Mouse (Mus musculus): ENCODE results near the gene Cntln.
A peak's percentile ranks its signal among the peaks of the same experiment; 100 is the strongest.

Gene Cntln

DNA sequence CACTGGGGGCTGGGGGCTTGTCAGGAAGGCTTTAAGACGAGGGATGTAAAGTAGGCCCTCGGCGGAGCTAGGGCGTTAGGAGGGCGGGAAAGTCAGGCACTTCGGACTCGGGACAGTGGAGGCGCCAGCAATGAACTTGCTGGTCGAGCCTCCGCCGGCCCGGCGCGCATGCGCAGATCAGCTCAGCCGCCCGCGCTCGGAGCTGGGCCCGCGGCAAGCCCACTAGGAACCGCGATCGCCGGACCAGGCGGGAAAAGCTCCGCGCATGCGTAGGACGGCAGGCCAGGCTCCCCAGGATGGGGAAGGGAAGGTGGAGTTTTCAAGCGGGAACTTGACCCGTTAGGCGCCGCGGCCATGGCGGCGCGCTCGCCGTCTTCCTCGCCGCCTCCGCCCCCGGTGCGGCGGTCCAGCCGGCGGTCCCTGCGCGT lies at the start of gene Cntln:
Gene Cntln (plus strand): TSS at position 199 of the 428 bp plus-strand sequence.
- peak; percentile 83 for DNase-seq (ENCODE audit: low spot score)

GRCm38 (mm10) chr4:84836979-84837378 lies 47.1 kb upstream of the Cntln start:
- DNase-seq (ENCODE audit: low spot score), result peak; percentile 16

GRCm38 (mm10) chr4:84838545-84838944 lies 45.6 kb upstream of the Cntln start:
- DNase-seq (ENCODE audit: low spot score), result no peak

DNA sequence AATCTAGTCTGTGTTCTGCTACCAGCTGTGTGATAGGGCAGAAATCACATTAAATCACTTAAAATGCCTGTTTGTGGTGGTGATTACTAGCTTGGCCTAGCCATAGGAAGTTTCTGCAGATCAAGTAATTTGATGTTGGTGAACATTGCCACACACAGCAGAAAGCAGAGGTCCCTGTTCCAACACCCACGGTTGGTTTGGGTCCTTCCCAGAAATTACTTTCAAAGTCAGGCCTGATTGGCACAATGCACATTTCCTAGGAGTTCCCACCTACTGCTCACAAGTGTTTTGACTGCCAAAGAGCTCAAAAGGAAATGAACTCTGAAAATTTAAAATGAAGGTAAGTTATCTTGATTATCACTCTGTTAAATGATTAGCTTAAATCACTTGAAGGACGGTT lies 44.6 kb upstream of the Cntln start:
- DNase-seq (ENCODE audit: low spot score), result no peak

- DNase-seq (ENCODE audit: low spot score), result no peak
These were observed 26.5 kb upstream of the Cntln start for GRCm38 (mm10) chr4:84857588-84857987.

DNA sequence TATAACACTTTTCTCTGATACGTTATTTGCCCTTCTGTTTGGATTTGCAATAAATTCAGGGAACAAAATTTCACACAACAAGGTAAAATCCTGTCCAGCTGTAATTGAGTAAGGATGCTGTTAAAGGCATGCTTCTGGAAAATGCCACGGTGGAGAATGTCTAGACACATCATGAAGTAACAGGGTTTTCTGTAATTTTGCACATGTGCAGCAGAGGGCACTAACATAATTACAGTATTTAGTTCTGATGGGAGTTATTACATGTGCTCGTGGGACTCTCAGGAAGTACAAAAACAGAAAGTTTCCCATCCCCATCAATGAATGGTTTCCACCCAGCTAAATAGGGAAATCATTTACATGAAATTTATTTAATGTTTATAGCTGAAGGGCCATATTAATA lies 7.8 kb upstream of the Cntln start:
- peak; percentile 57 for DNase-seq (ENCODE audit: low spot score)

DNA sequence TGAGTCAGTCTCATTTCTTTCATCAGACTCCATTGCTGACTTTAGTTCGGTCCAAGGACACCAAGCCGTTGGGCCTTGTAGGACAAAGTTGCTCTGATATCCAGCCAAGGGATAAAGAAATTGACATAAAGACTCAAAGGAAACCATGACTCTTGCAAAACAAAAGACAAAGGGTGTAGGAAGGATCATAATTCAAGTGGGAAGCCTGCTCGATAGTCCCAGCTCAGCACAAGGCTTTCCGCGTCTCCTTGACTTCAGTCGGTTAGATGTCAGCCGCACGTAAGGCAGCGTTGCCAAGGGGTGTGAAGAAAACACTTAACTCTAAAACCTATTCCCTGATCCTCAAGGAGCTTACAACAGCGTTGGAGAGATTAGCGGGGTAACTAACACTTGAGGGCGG lies 463 bp upstream of the Cntln start:
- no peak for DNase-seq (ENCODE audit: low spot score)

DNA sequence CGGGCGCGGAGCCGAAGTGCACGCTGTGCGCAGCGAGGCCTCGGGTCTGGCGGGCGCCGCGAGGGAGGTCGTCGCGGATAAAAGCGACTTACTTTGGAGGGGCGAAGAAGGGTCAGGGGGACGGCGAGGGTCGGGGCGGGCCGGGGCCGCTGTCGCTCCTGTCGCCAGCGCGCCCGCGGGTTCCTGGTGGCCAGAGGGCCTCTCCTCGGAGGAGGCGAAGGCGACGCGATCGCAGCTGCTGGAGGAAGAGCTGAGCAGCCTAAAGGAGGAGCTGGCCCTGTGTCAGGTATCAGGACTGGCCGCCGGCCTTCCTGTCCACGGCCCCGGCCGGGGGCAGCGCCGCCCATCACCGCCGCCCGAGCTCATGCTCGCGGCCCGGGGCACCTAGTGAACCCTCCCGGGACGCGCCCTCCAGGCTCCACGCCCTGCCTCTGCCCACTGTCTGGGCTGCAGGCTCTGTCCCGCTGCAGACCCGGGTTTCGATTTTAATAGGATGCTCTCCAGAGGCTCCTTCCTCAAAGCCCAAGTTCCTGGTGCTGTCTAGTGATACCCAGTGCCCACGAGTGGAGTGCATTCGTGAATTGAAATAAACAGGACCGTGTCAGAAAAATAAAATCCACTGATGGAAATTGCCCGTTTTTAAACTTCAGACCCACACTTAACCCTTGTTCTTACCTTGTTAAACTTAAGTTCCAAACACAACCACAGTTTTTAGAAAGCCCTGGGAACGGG lies 596 bp downstream of the Cntln start:
- DNase-seq (ENCODE audit: low spot score), result peak; percentile 49

- DNase-seq (ENCODE audit: low spot score), result peak; percentile 5
These were observed 1.1 kb downstream of the Cntln start for GRCm38 (mm10) chr4:84885271-84885540.

GRCm38 (mm10) chr4:84918393-84918792 lies 34.3 kb downstream of the Cntln start:
- no peak for DNase-seq (ENCODE audit: low spot score)

DNA sequence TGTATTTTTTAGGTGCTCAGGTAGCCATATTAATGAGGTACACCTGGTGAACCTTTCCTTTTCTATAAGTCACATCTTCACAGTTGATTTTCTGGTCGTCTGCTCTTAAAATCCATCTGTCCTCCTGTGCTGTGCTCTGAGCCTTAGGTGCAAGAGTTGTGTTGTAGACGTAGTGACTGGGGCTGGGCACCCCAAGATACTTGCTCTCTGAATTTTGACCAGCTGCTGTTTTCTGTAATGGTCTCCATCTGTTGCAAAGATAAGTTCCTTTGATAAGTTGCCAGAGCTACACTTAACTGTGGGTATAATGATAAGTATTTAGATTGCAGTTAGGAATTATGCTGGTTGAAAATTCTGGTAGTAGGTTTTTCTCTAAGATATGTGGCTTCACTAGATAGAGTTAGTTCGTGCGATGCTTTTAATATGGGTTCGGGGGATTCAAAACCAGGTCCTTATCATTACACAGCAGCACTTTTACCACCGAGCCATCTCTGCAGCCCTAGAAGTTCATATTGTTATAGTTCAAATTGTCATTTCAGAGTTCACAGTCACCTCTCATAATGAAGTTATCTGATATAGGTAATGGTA lies 50.3 kb downstream of the Cntln start:
- no peak for DNase-seq (ENCODE audit: low spot score)

DNA sequence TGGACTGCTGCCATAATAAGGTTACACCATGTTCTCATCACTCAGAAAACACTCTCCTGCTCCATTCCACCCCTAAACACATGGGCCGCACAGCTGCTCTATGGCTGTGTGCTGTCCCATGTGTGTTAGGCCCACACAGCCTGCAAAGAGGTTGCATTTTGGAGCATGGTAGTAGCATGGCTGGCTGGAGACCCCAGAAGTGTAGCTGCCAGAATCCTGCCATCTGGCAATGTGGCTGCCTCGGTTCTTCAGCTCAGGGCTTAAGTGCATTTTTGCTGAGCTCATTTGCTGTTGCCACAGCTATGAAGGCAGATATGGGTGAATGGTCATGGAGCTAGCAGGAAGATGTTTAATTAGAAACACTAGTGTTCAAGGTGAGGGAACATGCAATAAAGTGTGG lies 58.0 kb downstream of the Cntln start:
- peak; percentile 24 for DNase-seq (ENCODE audit: low spot score)

- no peak for DNase-seq (ENCODE audit: low spot score)
These were observed 58.5 kb downstream of the Cntln start for GRCm38 (mm10) chr4:84942651-84943050.

DNA sequence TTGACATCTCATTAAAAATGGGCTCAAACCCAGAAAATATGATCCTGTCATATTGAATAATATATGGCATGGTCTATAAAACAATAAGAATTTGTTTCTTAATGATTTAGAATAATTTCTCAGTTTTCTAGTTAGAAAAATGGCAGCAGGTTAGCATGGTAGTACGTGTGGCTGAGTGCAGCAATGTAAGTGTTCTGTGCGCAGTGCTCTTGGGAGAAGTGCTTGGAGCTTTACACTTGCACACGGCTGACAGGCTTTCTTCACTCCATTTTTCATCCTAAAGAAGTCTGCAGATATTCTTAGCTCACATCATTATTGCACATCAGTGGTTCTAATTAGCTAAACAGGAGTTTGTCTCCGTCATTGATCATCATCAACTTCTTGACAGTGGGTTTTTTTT lies 60.0 kb downstream of the Cntln start:
- no peak for DNase-seq (ENCODE audit: low spot score)

DNA sequence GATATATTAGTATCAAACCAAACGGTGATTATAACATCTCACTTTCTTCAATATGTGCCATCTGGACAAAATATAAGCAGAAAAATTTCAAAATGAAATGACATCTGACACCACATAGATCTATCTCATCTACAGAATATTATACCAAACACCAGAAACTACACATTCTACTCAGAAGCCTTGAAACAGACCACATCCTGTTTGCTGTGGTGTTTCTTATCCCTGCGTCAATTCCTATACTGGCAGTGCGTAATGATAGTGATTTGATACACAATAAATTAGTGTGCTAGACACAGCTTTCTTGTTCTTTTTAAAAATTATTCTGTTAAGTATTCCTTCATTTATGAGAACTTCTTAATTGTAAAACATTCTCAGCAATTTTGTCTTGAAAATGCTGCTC lies 62.3 kb downstream of the Cntln start:
- no peak for DNase-seq (ENCODE audit: low spot score)

- no peak for DNase-seq (ENCODE audit: low spot score)
These were observed 93.0 kb downstream of the Cntln start for GRCm38 (mm10) chr4:84976875-84977646.

DNA sequence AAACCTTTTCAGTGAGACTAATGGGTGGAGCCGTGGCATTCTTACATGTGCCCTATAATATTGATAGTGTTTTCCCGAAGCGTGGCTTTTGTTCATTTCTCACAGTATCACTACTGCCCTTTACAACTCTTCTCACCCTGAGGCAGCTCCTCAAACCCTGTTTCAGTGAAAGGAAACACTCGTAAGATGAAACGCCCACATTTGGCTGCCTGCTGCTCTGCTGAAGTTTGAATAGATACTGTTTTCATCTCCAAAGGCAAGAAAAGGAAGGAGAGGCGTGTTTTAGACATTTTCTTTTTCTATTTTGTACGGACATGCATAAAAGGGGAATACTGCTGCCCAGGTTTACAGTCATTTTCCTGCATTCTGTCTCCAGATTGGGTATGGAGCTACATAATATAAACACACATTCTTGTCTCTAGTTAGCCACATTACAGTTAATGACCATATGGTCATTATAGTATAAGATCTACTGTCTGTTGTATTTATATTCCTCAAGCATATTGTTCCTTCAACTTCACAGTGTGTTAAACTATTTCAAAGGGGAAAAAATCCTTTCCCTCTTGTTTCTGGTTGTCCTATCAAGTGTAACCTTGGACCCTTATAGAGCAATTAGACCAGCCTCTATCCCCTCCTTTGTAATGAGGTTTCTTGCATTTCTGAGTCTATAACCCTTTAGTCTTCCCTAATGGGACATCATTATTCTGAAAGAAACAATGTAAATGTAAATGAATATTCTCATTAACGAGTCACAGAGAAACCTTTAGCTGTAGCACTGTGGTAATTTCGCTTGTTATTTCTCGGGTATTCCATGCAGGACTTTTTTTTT lies 111.6 kb downstream of the Cntln start:
- DNase-seq (ENCODE audit: low spot score), result no peak

DNA sequence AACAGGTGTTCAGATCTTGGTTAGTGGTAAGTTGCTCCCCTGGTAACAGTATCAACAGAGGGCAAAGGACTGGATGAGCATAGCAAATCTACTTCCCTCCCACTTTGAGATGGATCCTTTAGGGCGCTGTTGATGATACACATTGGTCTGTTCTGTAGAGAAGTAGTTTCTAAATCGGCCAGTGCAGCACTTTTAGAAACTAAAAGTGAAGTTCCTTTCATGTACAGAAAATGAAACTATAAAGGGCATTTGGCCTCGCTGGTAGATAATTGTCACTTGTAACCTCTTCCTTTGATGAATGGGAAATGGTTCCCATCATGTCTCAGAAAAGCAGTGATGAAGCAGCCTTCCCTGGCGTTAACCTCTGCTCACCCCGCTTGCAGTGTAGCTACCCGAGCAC lies 121.5 kb downstream of the Cntln start:
- DNase-seq (ENCODE audit: low spot score), result no peak

GRCm38 (mm10) chr4:85006789-85007188 lies 122.7 kb downstream of the Cntln start:
- no peak for DNase-seq (ENCODE audit: low spot score)

DNA sequence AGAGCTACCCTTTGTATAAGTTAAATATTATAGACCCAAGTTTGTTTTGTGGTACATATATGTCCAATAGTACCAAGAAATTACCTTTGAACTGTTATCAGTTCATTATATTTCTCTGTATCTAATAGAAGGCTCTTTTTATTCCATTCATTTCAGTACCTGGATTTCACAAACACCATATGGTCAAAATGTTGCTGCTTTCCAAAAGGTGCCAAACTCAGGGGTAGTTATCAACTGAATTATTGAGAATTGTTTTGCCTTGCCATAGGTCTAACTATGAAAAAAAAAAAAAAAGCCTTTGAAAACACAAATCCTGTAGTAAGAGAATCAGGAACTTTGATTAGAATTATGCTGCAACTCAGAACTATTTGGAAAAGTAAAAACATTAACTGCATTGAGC lies 126.7 kb downstream of the Cntln start:
- DNase-seq (ENCODE audit: low spot score), result no peak

DNA sequence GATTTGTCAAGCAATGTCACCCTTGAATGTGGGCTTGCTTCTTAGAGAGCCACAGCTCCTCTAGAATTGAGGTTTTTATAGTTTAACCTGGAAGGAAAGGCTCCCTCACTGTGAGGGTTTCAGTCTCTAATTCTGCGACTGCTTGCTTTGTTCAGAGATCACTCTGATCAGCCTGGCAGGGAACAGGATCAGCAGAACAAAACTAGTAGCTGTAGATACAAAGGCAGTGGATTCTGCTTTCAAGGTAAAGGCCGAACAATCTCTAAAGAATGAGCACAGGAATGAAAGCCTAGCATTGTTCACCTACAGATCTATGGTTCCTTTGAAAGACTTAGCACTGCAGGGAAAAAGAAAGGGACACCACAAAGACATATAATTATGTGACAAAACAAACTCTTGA lies 161.6 kb downstream of the Cntln start:
- DNase-seq (ENCODE audit: low spot score), result no peak

- DNase-seq (ENCODE audit: low spot score), result no peak
These were observed 165.9 kb downstream of the Cntln start for GRCm38 (mm10) chr4:85049933-85050553.
